Mouse (Mus musculus): Measurements from ENCODE around the gene Lgr4.
"Not testable (repeated sequence)": the region's sequence is repeated elsewhere in the genome, so short reads cannot be mapped to it uniquely, and the experiment has no call there.

Lgr4 gene

GRCm38 (mm10) chr2:109917496-109918413, at the start of gene Lgr4:
Gene Lgr4 (plus strand): TSS chr2:109917647.
- DNase-seq (ENCODE audit: extremely low read depth, insufficient read length, low spot score): peak; percentile 94

- DNase-seq (ENCODE audit: extremely low read depth, insufficient read length, low spot score): not testable (repeated sequence)
These were observed 38.0 kb upstream of the Lgr4 start for GRCm38 (mm10) chr2:109879429-109879828.

GRCm38 (mm10) chr2:109881111-109881510, 36.3 kb upstream of the Lgr4 start:
- no peak for DNase-seq (ENCODE audit: extremely low read depth, insufficient read length, low spot score)

- DNase-seq (ENCODE audit: extremely low read depth, insufficient read length, low spot score): no peak
These were observed 35.8 kb upstream of the Lgr4 start for GRCm38 (mm10) chr2:109881625-109882024.

GRCm38 (mm10) chr2:109884106-109884505, 33.3 kb upstream of the Lgr4 start:
- DNase-seq (ENCODE audit: extremely low read depth, insufficient read length, low spot score): peak; percentile 73

GRCm38 (mm10) chr2:109884507-109884906, 32.9 kb upstream of the Lgr4 start:
- DNase-seq (ENCODE audit: extremely low read depth, insufficient read length, low spot score): no peak

GRCm38 (mm10) chr2:109890068-109890467, 27.4 kb upstream of the Lgr4 start:
- DNase-seq (ENCODE audit: extremely low read depth, insufficient read length, low spot score): no peak

- DNase-seq (ENCODE audit: extremely low read depth, insufficient read length, low spot score): peak; percentile 88
These were observed 26.9 kb upstream of the Lgr4 start, which contains the start of gene Lin7c for GRCm38 (mm10) chr2:109890597-109890996. Gene Lin7c (plus strand): TSS chr2:109890853.

- DNase-seq (ENCODE audit: extremely low read depth, insufficient read length, low spot score): no peak
These were observed 26.4 kb upstream of the Lgr4 start for GRCm38 (mm10) chr2:109891031-109891430.

GRCm38 (mm10) chr2:109891471-109891870, 26.0 kb upstream of the Lgr4 start:
- DNase-seq (ENCODE audit: extremely low read depth, insufficient read length, low spot score): no peak

GRCm38 (mm10) chr2:109896311-109896710, 21.1 kb upstream of the Lgr4 start:
- no peak for DNase-seq (ENCODE audit: extremely low read depth, insufficient read length, low spot score)

GRCm38 (mm10) chr2:109902869-109903268, 14.6 kb upstream of the Lgr4 start:
- DNase-seq (ENCODE audit: extremely low read depth, insufficient read length, low spot score): no peak

GRCm38 (mm10) chr2:109904171-109904821, 13.2 kb upstream of the Lgr4 start:
- peak; percentile 41 for DNase-seq (ENCODE audit: extremely low read depth, insufficient read length, low spot score)

- no peak for DNase-seq (ENCODE audit: extremely low read depth, insufficient read length, low spot score)
These were observed 8.3 kb upstream of the Lgr4 start for GRCm38 (mm10) chr2:109909122-109909521.

- DNase-seq (ENCODE audit: extremely low read depth, insufficient read length, low spot score): no peak
These were observed 5.2 kb upstream of the Lgr4 start for GRCm38 (mm10) chr2:109912216-109912615.

- DNase-seq (ENCODE audit: extremely low read depth, insufficient read length, low spot score): no peak
These were observed 4.7 kb upstream of the Lgr4 start for GRCm38 (mm10) chr2:109912766-109913165.

GRCm38 (mm10) chr2:109913241-109913640, 4.2 kb upstream of the Lgr4 start:
- no peak for DNase-seq (ENCODE audit: extremely low read depth, insufficient read length, low spot score)

GRCm38 (mm10) chr2:109914601-109915000, 2.8 kb upstream of the Lgr4 start:
- no peak for DNase-seq (ENCODE audit: extremely low read depth, insufficient read length, low spot score)

- no peak for DNase-seq (ENCODE audit: extremely low read depth, insufficient read length, low spot score)
These were observed 508 bp upstream of the Lgr4 start for GRCm38 (mm10) chr2:109916782-109917495.

GRCm38 (mm10) chr2:109918592-109919262, 1.3 kb downstream of the Lgr4 start:
- peak; percentile 52 for DNase-seq (ENCODE audit: extremely low read depth, insufficient read length, low spot score)

GRCm38 (mm10) chr2:109920471-109920870, 3.0 kb downstream of the Lgr4 start:
- DNase-seq (ENCODE audit: extremely low read depth, insufficient read length, low spot score): no peak

All from 3134 (cell line).